ENCODE assay signal across 8 mouse cellular contexts in genomic region chr14:121878859-121879206, GRCm38 (mm10). TPM values are rescaled to one million over a fixed set of nuclear protein-coding genes. Genes with fewer than 3 reads are reported as not detected.
A peak's percentile ranks its signal among the peaks of the same experiment; 100 is the strongest.
DNase-seq lines count a peak whose midpoint lies in the region; ATAC-seq and TF ChIP-seq lines count a peak whose summit lies in the region.

No protein-coding gene starts in this region.

- under 1% methylated on average over 27 of the region's 27 CpGs for whole genome bisulfite sequencing in embryonic facial prominence, embryonic 13.5 days
- WGBS in intestine, embryonic 15.5 days: under 1% methylated on average over 27 of the region's 27 CpGs
- 0% methylated on average over 26 of the region's 27 CpGs for WGBS in midbrain, postnatal 0 days

- peak overlapping the region; percentile 89 for H3K4me3 ChIP-seq in layer of hippocampus, adult 2 months
- H3K4me3 ChIP-seq in embryonic facial prominence, embryonic 13.5 days: peak overlapping the region; percentile 92
- peak overlapping the region; percentile 81 for H3K4me3 ChIP-seq in intestine, embryonic 15.5 days (replicated peaks)
- peak overlapping the region; percentile 74 for H3K4me3 ChIP-seq in midbrain, postnatal 0 days (ENCODE audit: low read depth, low read length)

- no peaks in the 10 kb centered on the region for H3K36me3 ChIP-seq in embryonic facial prominence, embryonic 13.5 days
- H3K36me3 ChIP-seq in intestine, embryonic 15.5 days: no peaks in the 10 kb centered on the region
- H3K36me3 ChIP-seq in midbrain, postnatal 0 days (ENCODE audit: insufficient read depth, low read length): no peaks in the 10 kb centered on the region

- ATAC-seq in embryonic facial prominence, embryonic 13.5 days (ENCODE audit: insufficient number of reproducible peaks, insufficient read depth, low FRiP score, low TSS enrichment, low read depth): peak; percentile 38; the same call in 1 of the 2 replicates
- ATAC-seq in intestine, embryonic 15.5 days: peak; percentile 65; the same call in 1 of the 2 replicates
- no peak for ATAC-seq in midbrain, postnatal 0 days (ENCODE audit: low FRiP score)

- H3K9ac ChIP-seq in embryonic facial prominence, embryonic 13.5 days: peak overlapping the region; percentile 85
- H3K9ac ChIP-seq in intestine, embryonic 15.5 days: peak overlapping the region; percentile 82
- H3K9ac ChIP-seq in midbrain, postnatal 0 days (replicated peaks; ENCODE audit: low read length, poor library complexity, severe bottlenecking): peak overlapping the region; percentile 84

- no peak for TF ChIP-seq CTCF in layer of hippocampus, adult 2 months (conservative IDR thresholded peaks at IDR 0.05)
- TF ChIP-seq CTCF in midbrain, postnatal 0 days (IDR thresholded peaks at IDR 0.05): no peak

- H3K4me1 ChIP-seq in embryonic facial prominence, embryonic 13.5 days: peaks cover 17% of the 10 kb centered on the region
- H3K4me1 ChIP-seq in intestine, embryonic 15.5 days (replicated peaks): peaks cover 14% of the 10 kb centered on the region
- no peaks in the 10 kb centered on the region; the same call in 1 of the 2 replicates for H3K4me1 ChIP-seq in midbrain, postnatal 0 days (ENCODE audit: insufficient read depth, low read length)

- peak overlapping the region; percentile 97 for H3K27ac ChIP-seq in layer of hippocampus, adult 2 months
- peak overlapping the region; percentile 91; the same call in 1 of the 2 replicates for H3K27ac ChIP-seq in embryonic facial prominence, embryonic 13.5 days
- peak overlapping the region; percentile 54 for H3K27ac ChIP-seq in intestine, embryonic 15.5 days
- peak overlapping the region; percentile 60 for H3K27ac ChIP-seq in midbrain, postnatal 0 days (ENCODE audit: low read depth, low read length)

- H3K9me3 ChIP-seq in embryonic facial prominence, embryonic 13.5 days: no peaks in the 10 kb centered on the region
- H3K9me3 ChIP-seq in intestine, embryonic 15.5 days: no peaks in the 10 kb centered on the region
- H3K9me3 ChIP-seq in midbrain, postnatal 0 days (ENCODE audit: low read length): no peaks in the 10 kb centered on the region

- DNase-seq in layer of hippocampus, adult 2 months (ENCODE audit: low spot score in 2 of 2): peak in 1 of 2 experiments; percentile 16
- no peak for DNase-seq in layer of hippocampus, postnatal 25 days (ENCODE audit: extremely low spot score in 1 of 2, low spot score in 1 of 2)
- DNase-seq in midbrain, postnatal 0 days (ENCODE audit: low spot score): no peak
- DNase-seq in right cerebral cortex, postnatal 25 days: no peak
- DNase-seq in urinary bladder, postnatal 10 days (ENCODE audit: low spot score): no peak
- DNase-seq in cerebellum, postnatal 4 days (ENCODE audit: low spot score in 2 of 2): no peak

- peak overlapping the region; percentile 87 for H3K4me2 ChIP-seq in embryonic facial prominence, embryonic 13.5 days
- H3K4me2 ChIP-seq in intestine, embryonic 15.5 days (replicated peaks): peak overlapping the region; percentile 88
- peak overlapping the region; percentile 93 for H3K4me2 ChIP-seq in midbrain, postnatal 0 days (ENCODE audit: low read depth, low read length, poor library complexity, severe bottlenecking)

- no peaks in the 10 kb centered on the region for H3K27me3 ChIP-seq in embryonic facial prominence, embryonic 13.5 days
- H3K27me3 ChIP-seq in intestine, embryonic 15.5 days (replicated peaks): no peaks in the 10 kb centered on the region
- no peaks in the 10 kb centered on the region for H3K27me3 ChIP-seq in midbrain, postnatal 0 days (ENCODE audit: insufficient read depth, low read length)

RNA-seq across cellular contexts. Expression of gene Ubac2, which starts 0.4 kb away (rescaled TPM):
- 10 to 100 TPM; 46.1 to 48.3 TPM for total RNA-seq in layer of hippocampus, adult 2 months (2021)
- 10 to 100 TPM; 48.3 to 52.4 TPM for total RNA-seq in layer of hippocampus, postnatal 25 days (2021)
- polyA plus RNA-seq in embryonic facial prominence, embryonic 13.5 days (2015; fragmentation: Nextera tagmentation; extraction: Ambion mirVana): 72.9 and 74.9 TPM in 2 replicates
- polyA plus RNA-seq in intestine, embryonic 15.5 days (2015; fragmentation: Nextera tagmentation; extraction: Ambion mirVana): 59.3 and 61.1 TPM in 2 replicates
- total RNA-seq in midbrain, postnatal 0 days (2014; rRNA removed): 39.8 and 43.6 TPM in 2 replicates
- polyA plus RNA-seq in midbrain, postnatal 0 days (2015; fragmentation: Nextera tagmentation; extraction: Ambion mirVana): 50.9 and 51.7 TPM in 2 replicates

RNA-seq across cellular contexts. Expression of gene Gpr18, which starts 36.7 kb away (rescaled TPM):
- total RNA-seq in layer of hippocampus, adult 2 months (2021): not detected
- not detected for total RNA-seq in layer of hippocampus, postnatal 25 days (2021)
- 0.45 and 0.69 TPM in 2 replicates for polyA plus RNA-seq in embryonic facial prominence, embryonic 13.5 days (2015; fragmentation: Nextera tagmentation; extraction: Ambion mirVana)
- 0.29 and 0.34 TPM in 2 replicates for polyA plus RNA-seq in intestine, embryonic 15.5 days (2015; fragmentation: Nextera tagmentation; extraction: Ambion mirVana)
- not detected in 2 replicates for total RNA-seq in midbrain, postnatal 0 days (2014; rRNA removed)
- 0.10 and 0.11 TPM in 2 replicates for polyA plus RNA-seq in midbrain, postnatal 0 days (2015; fragmentation: Nextera tagmentation; extraction: Ambion mirVana)
